Mouse (Mus musculus) kidney, adult 10 weeks (tissue): ENCODE results near the gene Evx2. TPM values are rescaled to one million over a fixed set of nuclear protein-coding genes. Genes with fewer than 3 reads are reported as not detected.

Experiments used
- polyA plus RNA-seq: library from polyadenylated mRNA; stranded (reverse); fragments of 350-450 nt; fragmentation: Illumina TruSeq; extraction: RNeasy Lipid Tissue Mini Kit (QIAGEN cat#74804); gene quantifications from one replicate; pipeline ENCODE4 v1.2.3, GENCODE M21; 2014; ENCODE audit warnings: low read depth, low replicate concordance

Evx2 gene
- not detected for polyA plus RNA-seq

GRCm38 (mm10) chr2:74659507-74660005, at the start of gene Evx2:
Gene Evx2 (minus strand): TSS chr2:74659557.

GRCm38 (mm10) chr2:74704393-74704998, 45.1 kb upstream of the Evx2 start, which contains the start of gene Hoxd8:
Gene Hoxd8 (plus strand): TSS chr2:74704615.

GRCm38 (mm10) chr2:74697567-74698121, 38.3 kb upstream of the Evx2 start, which contains the start of gene Hoxd9:
Gene Hoxd9 (plus strand): TSS chr2:74697727.

GRCm38 (mm10) chr2:74691022-74691951, 31.9 kb upstream of the Evx2 start, which contains the start of gene Hoxd10:
Gene Hoxd10 (plus strand): TSS chr2:74691924.

GRCm38 (mm10) chr2:74678891-74679595, 19.7 kb upstream of the Evx2 start, which contains the start of gene Hoxd11:
Gene Hoxd11 (plus strand): TSS chr2:74679557.

GRCm38 (mm10) chr2:74674881-74675665, 15.7 kb upstream of the Evx2 start, which contains the start of gene Hoxd12:
Gene Hoxd12 (plus strand): TSS chr2:74675013.

GRCm38 (mm10) chr2:74667842-74668357, 8.5 kb upstream of the Evx2 start, which contains the start of gene Hoxd13:
Gene Hoxd13 (plus strand): TSS chr2:74668310.

Other genes with a start within 250 kb of the Evx2 start
- 17.8 TPM for gene Lnpk, start 80.1 kb downstream of the Evx2 start, polyA plus RNA-seq
- gene Hoxd13, start 8.8 kb upstream of the Evx2 start, polyA plus RNA-seq = not detected
- gene Hoxd12, start 15.5 kb upstream of the Evx2 start, polyA plus RNA-seq = not detected
- 3.2 TPM for gene Hoxd11, start 20.0 kb upstream of the Evx2 start, polyA plus RNA-seq
- 24.9 TPM for gene Hoxd10, start 32.4 kb upstream of the Evx2 start, polyA plus RNA-seq
- 30.3 TPM for gene Hoxd9, start 38.2 kb upstream of the Evx2 start, polyA plus RNA-seq
- 197 TPM for gene Hoxd8, start 45.1 kb upstream of the Evx2 start, polyA plus RNA-seq
- 2.8 TPM for gene Hoxd3, start 52.4 kb upstream of the Evx2 start, polyA plus RNA-seq
- 5.3 TPM for gene Hoxd4, start 52.4 kb upstream of the Evx2 start, polyA plus RNA-seq
- gene Gm28230, start 67.2 kb upstream of the Evx2 start, polyA plus RNA-seq = 0.77 TPM
- gene Hoxd1, start 103.4 kb upstream of the Evx2 start, polyA plus RNA-seq = 0.24 TPM
- 235 TPM for gene Mtx2, start 166.2 kb upstream of the Evx2 start, polyA plus RNA-seq